Mouse (Mus musculus): Measurements from ENCODE around the gene Gm12166.

The Gm12166 gene

DNA sequence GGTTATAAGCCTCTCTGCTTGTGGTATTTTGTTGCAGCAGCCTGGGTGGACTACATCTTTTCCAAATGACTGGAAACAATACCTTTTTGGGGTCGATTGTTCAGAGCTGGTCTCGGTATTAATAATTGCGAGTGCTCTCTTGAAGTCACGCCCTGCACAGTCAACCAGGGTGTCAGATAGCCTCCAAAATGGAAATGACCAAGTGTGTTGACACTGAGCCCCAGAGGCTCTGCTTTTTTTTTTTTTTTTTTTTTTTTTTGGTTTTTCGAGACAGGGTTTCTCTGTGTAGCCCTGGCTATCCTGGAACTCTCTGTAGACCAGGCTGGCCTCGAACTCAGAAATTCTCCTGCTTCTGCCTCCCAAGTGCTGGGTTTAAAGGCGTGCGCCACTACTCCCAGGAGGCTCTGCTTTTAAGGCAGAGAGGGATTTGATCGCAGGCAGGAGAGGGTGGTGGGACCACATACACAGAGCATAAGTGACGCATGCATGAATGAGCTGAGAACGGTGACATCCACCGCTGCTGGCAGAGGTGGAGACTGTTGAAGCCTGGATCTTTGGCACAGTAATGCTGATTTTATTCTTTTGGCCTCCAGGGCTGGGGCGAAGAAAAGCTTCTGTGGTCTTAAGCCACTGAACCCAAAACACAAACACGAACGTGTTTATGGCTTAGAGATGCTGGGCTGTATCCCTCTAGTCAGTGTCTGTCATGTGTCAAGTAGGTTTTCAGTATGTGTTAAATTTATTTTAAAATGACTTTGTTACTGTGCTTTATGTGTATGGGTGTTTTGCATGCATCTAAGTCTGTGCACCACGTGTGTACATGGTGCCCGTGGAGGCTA, 21.9 kb upstream of the Gm12166 start:
- no peak for DNase-seq (ENCODE audit: extremely low read depth, insufficient read length, low spot score)

DNA sequence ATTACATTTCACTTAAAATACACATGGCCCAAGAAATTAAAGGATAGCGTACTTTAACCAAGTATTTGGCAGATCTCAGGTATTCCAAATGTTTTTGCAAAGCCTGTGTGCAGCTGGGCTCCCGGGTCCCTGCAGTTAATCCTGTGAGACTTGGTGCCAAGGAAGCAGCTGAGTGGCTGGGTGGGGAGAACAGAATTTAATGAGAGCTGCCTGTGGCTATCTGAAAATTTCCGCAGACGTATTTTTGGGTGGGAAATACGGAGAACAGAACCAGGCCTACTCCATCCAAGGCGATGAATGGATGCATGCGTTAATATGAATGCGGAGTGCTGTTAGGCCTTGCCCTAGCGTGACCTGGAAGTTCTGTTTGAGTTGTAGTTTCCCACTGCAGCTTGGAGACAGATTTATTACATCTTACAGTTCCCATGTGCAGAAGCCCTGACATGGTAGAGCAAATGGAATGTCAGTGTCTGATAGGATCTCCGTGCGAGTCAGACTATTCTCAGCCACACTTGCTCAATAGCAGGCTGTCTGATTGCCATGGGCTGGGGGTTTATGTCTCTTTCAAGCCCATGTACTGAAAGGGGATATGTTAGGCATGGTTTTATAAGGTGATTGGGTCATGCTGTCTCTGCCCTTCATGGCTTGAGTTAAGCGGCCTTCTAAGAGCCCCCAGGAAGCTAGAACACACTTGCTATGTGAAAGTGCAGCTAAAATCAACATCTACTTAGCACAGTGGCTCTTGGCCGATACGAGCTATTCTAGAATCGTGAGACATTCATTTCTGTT, 21.1 kb upstream of the Gm12166 start:
- peak; percentile 33 for DNase-seq (ENCODE audit: extremely low read depth, insufficient read length, low spot score)

DNA sequence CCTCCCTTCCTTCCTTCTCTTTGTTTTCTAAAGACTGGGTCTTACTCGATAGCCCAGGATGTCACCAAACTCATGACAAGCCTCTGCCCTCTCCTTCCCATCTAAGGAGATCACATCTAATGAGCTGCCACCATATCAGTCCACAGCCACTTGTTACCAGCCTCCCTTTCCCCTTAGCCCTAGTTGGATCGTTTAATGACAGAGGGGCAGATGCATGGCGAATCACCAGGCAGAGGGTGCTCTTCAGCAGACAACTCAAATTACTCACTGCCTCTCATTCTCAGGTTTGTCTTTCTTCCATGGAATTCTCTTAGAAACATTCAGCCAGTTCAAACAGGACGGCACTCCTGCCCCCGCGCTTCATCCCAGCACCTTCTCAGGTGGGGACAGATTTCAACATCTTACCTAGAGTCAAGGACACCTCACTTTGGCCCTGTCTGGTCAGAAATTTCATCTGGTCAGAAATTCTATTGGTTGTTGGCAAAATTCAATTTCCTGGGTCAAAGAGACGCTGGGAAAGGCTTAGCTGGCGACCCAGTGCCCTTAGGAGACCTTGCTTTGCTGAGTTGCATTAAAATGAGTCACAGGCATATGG, 20.4 kb upstream of the Gm12166 start:
- DNase-seq (ENCODE audit: extremely low read depth, insufficient read length, low spot score) = peak; percentile 7

DNA sequence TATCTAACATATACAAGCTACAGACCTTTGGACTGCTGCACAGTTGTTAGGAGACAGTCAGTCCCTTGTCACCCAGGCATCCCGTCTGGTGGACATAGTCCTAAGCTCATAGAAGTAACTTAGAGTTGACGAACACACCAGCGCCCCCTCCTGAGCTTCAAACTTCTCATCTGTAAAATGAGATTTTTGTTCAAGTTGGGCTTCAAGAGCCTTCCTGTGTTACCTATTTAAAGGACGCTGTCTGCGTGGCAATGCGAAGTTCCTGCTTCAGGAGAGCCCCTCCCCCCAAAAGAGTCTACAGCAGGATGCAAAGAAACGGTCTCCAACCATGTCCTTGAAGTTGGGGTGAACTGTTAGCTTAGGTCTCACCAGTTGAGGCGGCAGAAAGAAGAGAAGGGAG, 18.7 kb upstream of the Gm12166 start:
- no peak for DNase-seq (ENCODE audit: extremely low read depth, insufficient read length, low spot score)

- DNase-seq (ENCODE audit: extremely low read depth, insufficient read length, low spot score) = no peak
Measured at GRCm38 (mm10) chr11:46070161-46070560, 18.0 kb upstream of the Gm12166 start.

GRCm38 (mm10) chr11:46069408-46070003, 17.4 kb upstream of the Gm12166 start:
- DNase-seq (ENCODE audit: extremely low read depth, insufficient read length, low spot score) = no peak

DNA sequence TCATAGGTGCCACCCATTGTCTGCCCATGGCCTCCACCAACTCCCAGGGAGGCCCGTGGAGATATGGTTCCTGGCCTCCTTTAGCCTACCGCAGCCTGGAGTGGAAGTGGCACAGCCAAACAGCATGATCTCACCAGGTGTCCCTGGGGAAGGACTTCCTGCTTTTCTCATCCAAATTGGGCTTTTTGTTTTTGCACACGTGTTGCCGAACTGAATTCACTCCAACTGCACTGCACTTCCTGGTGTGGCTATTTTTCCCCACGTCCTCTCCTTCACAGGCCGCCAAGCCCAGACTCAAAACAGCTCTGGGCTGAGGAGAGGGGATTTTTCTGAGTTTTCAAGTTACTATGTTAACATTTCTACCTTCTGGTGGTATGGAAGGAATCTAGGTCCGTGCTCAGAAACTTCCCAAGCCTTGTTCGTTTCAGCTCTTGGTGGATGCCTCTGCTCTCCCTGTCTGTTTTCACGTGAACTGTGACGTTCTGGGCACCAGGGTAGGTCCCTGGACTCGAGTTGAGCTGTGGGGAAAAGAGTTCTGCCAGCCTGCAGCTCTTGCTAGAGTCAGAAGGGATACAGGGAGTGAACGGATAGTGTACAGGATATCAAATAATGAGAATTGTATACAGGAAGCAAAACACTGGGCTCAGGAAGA, 16.8 kb upstream of the Gm12166 start:
- peak; percentile 14 for DNase-seq (ENCODE audit: extremely low read depth, insufficient read length, low spot score)

DNA sequence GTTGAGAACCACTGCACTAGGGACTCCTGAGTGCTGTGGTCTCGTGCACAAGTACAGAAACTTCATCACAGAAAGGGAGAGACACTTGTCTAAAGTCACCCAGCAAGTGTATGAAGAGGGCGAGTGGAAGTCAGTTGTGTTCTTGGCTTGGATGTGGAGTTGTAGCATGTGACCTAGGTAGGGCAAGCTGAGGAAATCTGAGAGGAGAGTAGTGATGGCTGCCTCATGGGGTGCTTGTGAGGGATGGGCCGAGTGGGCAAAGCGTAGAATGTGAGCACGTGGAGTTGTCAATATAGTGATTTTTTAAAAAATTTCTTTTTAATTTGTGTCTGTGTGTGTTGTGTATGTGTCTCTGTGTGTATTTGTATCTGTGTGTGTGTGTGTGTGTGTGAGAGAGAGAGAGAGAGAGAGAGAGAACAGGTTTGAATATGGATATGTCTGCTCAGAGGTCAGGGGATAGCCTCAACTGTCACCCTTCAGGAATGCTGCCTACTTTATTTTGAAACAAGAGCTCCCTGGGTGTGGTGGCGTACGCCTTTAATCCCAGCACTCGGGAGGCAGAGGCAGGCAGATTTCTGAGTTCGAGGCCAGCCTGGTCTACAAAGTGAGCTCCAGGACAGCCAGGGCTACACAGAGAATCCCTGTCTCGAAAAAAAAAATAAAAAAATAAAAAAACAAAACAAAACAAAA, 15.4 kb upstream of the Gm12166 start:
- no peak for DNase-seq (ENCODE audit: extremely low read depth, insufficient read length, low spot score)

DNA sequence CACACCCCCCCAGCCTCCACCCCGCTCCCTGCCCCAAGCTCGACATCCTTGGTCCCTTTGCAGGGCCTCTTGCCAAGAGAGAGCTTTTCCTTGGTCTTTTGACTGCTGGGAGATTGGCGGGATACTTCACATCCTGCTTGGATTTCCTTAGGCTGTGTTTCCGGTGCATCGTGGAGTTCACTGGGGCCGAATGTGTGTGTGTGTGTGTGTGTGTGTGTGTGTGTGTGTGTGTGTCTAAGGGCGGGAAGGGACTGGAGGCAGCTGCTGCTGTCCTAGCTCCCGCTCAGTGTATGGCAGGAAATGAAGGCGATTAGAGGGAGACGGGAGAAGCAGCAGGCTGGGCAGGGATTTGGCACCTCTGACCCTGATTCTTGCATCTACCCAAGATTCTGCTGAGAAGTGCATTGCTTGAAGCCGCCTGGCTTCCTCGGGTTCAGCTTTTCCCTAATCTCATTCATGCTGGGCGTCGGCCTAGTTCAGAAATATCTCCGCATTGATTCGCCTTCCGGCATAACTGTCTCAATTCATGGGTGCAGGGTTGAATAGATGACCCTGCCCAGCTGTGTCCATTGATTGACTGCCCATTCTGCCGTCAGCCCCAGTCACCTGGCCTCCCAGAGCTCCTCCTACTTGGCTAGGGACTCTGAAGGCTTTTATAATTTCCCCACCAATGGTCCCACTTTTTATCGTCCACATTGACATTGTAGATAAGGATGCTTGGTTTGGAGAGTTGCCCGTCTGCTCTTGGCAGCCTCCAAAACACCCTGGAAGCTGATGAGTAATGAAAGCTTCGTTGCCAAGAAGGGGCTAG, 13.3 kb upstream of the Gm12166 start:
- peak; percentile 55 for DNase-seq (ENCODE audit: extremely low read depth, insufficient read length, low spot score)

DNA sequence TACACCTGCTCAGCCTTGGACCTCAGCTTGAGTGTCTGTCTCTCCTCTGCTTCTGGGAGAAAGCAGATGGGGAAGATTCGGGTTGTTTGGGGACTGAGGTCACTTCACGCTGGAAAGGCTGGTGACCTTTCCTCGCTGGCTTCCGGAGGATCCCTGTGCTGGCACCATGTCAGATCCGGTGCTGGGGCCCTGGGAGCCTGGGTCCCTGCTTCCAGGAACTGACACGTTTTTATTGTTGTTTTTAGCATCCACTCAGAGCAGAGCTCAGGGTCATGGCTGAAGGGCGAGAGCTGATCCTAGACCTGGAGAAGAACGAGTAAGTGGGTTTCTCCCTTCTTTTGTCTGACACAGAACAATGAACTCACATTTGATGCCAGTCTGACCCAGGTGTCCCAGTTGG, 12.6 kb upstream of the Gm12166 start:
- DNase-seq (ENCODE audit: extremely low read depth, insufficient read length, low spot score) = peak; percentile 21

- DNase-seq (ENCODE audit: extremely low read depth, insufficient read length, low spot score) = peak; percentile 58
Measured at GRCm38 (mm10) chr11:46062993-46063731, 11.0 kb upstream of the Gm12166 start.

DNA sequence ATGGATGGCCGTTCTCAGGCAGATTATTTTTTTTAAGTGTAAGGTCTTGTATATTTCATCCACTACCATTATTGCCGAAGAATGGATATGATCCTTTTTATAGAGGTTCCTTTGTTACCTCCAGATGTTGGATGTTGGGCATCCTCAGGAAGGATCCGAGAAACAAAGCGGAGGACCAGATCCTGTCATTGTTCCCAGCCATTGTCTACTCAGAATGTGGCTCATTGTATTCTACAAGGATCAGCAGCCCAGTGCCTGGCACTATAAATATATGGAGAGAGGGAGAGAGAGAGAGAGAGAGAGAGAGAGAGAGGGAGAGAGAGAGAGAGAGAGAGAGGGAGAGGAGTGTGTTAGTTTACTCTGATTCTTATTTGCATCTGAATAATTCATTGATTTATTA, 10.4 kb upstream of the Gm12166 start:
- DNase-seq (ENCODE audit: extremely low read depth, insufficient read length, low spot score) = no peak

DNA sequence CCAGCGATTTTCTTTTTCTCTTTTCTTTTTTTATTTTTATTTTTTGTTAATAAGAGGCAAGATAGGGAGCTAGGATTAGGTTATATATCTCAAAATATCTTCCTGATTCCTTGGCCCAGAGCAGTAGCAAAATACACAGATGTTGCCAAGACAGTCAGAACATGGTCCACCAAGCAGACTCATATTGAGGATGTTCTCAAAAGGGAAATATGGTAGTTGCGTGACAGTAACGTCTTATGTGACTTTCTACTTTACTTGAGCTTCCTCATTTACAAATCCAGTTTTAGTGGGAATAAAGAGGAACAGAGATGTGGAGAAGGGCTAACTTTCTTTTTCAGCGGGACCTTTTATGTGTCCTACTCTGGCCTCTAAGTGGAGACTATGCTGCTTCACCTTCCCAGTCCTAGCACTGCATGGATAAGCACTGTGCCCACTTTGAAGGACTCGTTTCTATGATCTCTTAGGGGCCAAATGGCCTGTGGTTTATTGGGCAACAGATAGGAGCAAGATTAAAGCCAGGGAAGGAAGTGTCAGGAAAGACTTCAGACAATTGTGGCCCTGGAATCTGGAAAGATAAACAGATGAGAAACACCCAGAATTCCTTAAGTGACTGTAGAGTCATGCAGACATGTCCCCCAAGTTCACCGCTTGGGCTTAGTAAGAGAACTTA, 9.8 kb upstream of the Gm12166 start:
- DNase-seq (ENCODE audit: extremely low read depth, insufficient read length, low spot score) = no peak

DNA sequence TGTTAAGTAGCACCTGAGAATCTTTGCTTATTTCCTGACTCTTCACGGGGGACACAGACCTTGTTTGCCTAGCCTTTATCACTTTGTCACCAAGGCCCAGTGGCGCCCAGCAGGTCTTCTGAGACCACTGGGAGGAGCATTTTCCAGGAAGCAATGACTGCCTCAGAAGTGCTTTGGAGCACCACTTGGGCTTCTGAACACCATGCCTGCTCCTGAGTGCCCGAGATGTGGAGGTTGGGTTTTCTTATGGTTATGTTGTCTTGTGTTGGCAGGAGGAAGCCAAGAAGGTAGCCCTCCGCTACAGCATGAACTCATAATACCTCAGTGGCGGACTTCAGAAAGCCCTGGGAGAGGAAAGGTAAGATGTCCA, 8.5 kb upstream of the Gm12166 start:
- DNase-seq (ENCODE audit: extremely low read depth, insufficient read length, low spot score) = no peak

DNA sequence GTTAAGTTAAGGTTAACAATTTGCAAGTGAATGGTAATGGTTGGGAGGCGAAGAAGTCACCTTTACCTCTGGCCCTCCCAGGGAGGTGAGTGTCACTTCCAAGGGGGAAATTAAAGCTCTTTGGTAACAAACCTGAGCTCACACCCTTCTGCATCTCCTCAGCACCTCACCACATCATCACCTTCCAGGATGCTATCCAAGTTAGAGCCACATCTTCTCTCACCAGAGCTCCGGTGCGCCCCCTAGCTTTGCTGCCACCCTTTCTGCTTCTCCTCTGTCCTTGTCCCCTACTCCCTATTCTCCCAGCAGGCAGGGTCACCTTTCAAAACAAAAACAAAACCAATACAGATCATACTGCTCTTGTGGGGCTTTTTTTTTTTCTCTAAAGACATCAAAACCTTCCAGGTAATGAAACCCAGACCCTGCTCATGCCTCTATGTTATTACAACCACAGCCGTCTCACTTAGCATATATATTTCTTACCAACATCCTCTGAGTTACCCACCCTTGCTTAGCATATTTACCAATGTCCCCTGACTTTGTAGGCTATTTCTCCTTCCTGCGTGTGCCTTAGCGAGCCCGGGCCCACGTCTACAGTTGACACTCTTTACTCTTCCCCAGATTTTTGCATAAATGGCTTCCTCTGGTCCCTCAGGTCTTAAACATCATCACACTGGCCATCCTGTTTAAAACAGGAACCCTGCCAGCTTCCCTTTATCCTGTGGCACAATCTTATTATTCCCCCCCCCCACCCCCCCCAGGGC, 7.9 kb upstream of the Gm12166 start:
- no peak for DNase-seq (ENCODE audit: extremely low read depth, insufficient read length, low spot score)

- no peak for DNase-seq (ENCODE audit: extremely low read depth, insufficient read length, low spot score)
Measured at GRCm38 (mm10) chr11:46058916-46059315, 6.8 kb upstream of the Gm12166 start.

DNA sequence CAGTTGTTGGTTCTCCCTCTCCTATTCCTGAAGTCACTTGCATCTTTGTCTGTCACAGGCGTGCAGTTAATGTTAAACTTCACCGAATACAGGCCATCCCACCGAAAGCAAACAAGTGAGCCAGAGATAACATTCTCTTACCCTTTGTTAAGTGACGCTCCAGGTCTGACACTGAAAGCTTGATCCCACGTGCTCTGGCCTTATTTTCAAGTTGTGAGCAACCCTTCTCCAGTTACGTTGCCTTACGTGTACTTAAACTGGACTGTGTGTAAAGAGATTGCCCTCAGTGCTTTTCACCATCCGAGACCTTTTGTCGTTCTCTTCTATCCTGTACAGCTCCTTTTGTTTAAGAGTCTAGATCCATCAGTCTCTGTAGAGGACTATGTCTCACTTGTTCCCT, 5.9 kb upstream of the Gm12166 start:
- no peak for DNase-seq (ENCODE audit: extremely low read depth, insufficient read length, low spot score)
